Mouse (Mus musculus): ENCODE results near the gene Sap18b. TPM values are rescaled to one million over a fixed set of nuclear protein-coding genes. Genes with fewer than 3 reads are reported as not detected.
"Not testable (repeated sequence)": the region's sequence is repeated elsewhere in the genome, so short reads cannot be mapped to it uniquely, and the experiment has no call there.

The Sap18b gene
- polyA plus RNA-seq, 1 experiment from 2014 or later = 219 TPM

GRCm38 (mm10) chr8:95852290-95852689, 27.1 kb downstream of the Sap18b start:
- Histone ChIP-seq H3K4me3 (replicated peaks; ENCODE audit: low read length) (peak overlapping the region; percentile 76), H3K27ac (ENCODE audit: low read length) (no peak overlapping the region), H3K9ac (replicated peaks; ENCODE audit: low read depth, low read length) (no peak overlapping the region), H3K27me3 (replicated peaks; ENCODE audit: control insufficient read depth, insufficient read depth, low read length) (no peaks in the 10 kb centered on the region), H3K9me3 (ENCODE audit: control insufficient read depth, low read length) (no peaks in the 10 kb centered on the region), H3K4me1 (replicated peaks; ENCODE audit: control insufficient read depth, insufficient read depth, low read length) (peaks cover 10% of the 10 kb centered on the region), H3K36me3 (ENCODE audit: control insufficient read depth, insufficient read depth) (peaks cover 2% of the 10 kb centered on the region; the same call in 1 of the 2 replicates), H3K4me2 (ENCODE audit: low read length) (peak overlapping the region; percentile 86)
- 72% methylated on average over 4 of the region's 4 CpGs for WGBS
- ATAC-seq = no peak

GRCm38 (mm10) chr8:95853102-95853843, 28.1 kb downstream of the Sap18b start, which contains the start of gene Slc38a7:
Gene Slc38a7 (minus strand): TSS chr8:95853539.
- Histone ChIP-seq H3K9me3 (ENCODE audit: control insufficient read depth, low read length) (no peaks in the 10 kb centered on the region), H3K9ac (replicated peaks; ENCODE audit: low read depth, low read length) (peak within 1 kb of the TSS; percentile 76), H3K4me3 (replicated peaks; ENCODE audit: low read length) (peak within 1 kb of the TSS; percentile 76), H3K27me3 (replicated peaks; ENCODE audit: control insufficient read depth, insufficient read depth, low read length) (no peaks in the 10 kb centered on the region), H3K4me2 (ENCODE audit: low read length) (peak within 1 kb of the TSS; percentile 86), H3K27ac (ENCODE audit: low read length) (no peak within 1 kb of the TSS), H3K4me1 (replicated peaks; ENCODE audit: control insufficient read depth, insufficient read depth, low read length) (peaks cover 10% of the 10 kb centered on the region), H3K36me3 (ENCODE audit: control insufficient read depth, insufficient read depth) (no peaks in the 10 kb centered on the region)
- 9% methylated on average over 22 of the region's 22 CpGs for WGBS
- ATAC-seq = peak; percentile 98

- Histone ChIP-seq H3K27me3 (replicated peaks; ENCODE audit: control insufficient read depth, insufficient read depth, low read length) (no peaks in the 10 kb centered on the region), H3K4me2 (ENCODE audit: low read length) (no peak overlapping the region), H3K9me3 (ENCODE audit: control insufficient read depth, low read length) (no peaks in the 10 kb centered on the region), H3K4me1 (replicated peaks; ENCODE audit: control insufficient read depth, insufficient read depth, low read length) (peaks cover 10% of the 10 kb centered on the region), H3K4me3 (replicated peaks; ENCODE audit: low read length) (no peak overlapping the region), H3K27ac (ENCODE audit: low read length) (no peak overlapping the region), H3K36me3 (ENCODE audit: control insufficient read depth, insufficient read depth) (no peaks in the 10 kb centered on the region), H3K9ac (replicated peaks; ENCODE audit: low read depth, low read length) (no peak overlapping the region)
- ATAC-seq = no peak
- WGBS = 85% methylated on average over 6 of the region's 6 CpGs
These were observed 29.0 kb downstream of the Sap18b start for GRCm38 (mm10) chr8:95854174-95854573.

- ATAC-seq; H3K27me3 ChIP-seq (replicated peaks; ENCODE audit: control insufficient read depth, insufficient read depth, low read length); H3K4me3 ChIP-seq (replicated peaks; ENCODE audit: low read length); H3K9ac ChIP-seq (replicated peaks; ENCODE audit: low read depth, low read length); H3K4me1 ChIP-seq (replicated peaks; ENCODE audit: control insufficient read depth, insufficient read depth, low read length); H3K4me2 ChIP-seq (ENCODE audit: low read length); H3K9me3 ChIP-seq (ENCODE audit: control insufficient read depth, low read length); H3K27ac ChIP-seq (ENCODE audit: low read length): not testable (repeated sequence)
- H3K36me3 ChIP-seq (ENCODE audit: control insufficient read depth, insufficient read depth) = peaks cover 22% of the 10 kb centered on the region
- WGBS = 93% methylated on average over 10 of the region's 11 CpGs
These were observed 38.8 kb downstream of the Sap18b start for GRCm38 (mm10) chr8:95863761-95864440.

- H3K4me3 ChIP-seq (replicated peaks; ENCODE audit: low read length); ATAC-seq; H3K4me2 ChIP-seq (ENCODE audit: low read length); H3K27ac ChIP-seq (ENCODE audit: low read length); H3K27me3 ChIP-seq (replicated peaks; ENCODE audit: control insufficient read depth, insufficient read depth, low read length); H3K9me3 ChIP-seq (ENCODE audit: control insufficient read depth, low read length); H3K4me1 ChIP-seq (replicated peaks; ENCODE audit: control insufficient read depth, insufficient read depth, low read length); H3K9ac ChIP-seq (replicated peaks; ENCODE audit: low read depth, low read length): not testable (repeated sequence)
- H3K36me3 ChIP-seq (ENCODE audit: control insufficient read depth, insufficient read depth) = peaks cover 22% of the 10 kb centered on the region
- WGBS = 94% methylated on average over 17 of the region's 18 CpGs
These were observed 39.7 kb downstream of the Sap18b start for GRCm38 (mm10) chr8:95864851-95865250.

GRCm38 (mm10) chr8:95871690-95872089, 46.5 kb downstream of the Sap18b start:
- Histone ChIP-seq H3K9ac (replicated peaks; ENCODE audit: low read depth, low read length) (no peak overlapping the region), H3K4me3 (replicated peaks; ENCODE audit: low read length) (no peak overlapping the region), H3K36me3 (ENCODE audit: control insufficient read depth, insufficient read depth) (peaks cover 48% of the 10 kb centered on the region), H3K27me3 (replicated peaks; ENCODE audit: control insufficient read depth, insufficient read depth, low read length) (no peaks in the 10 kb centered on the region), H3K27ac (ENCODE audit: low read length) (no peak overlapping the region), H3K4me1 (replicated peaks; ENCODE audit: control insufficient read depth, insufficient read depth, low read length) (no peaks in the 10 kb centered on the region), H3K9me3 (ENCODE audit: control insufficient read depth, low read length) (no peaks in the 10 kb centered on the region; the same call in 1 of the 2 replicates), H3K4me2 (ENCODE audit: low read length) (no peak overlapping the region)
- 94% methylated on average over 16 of the region's 16 CpGs for WGBS
- no peak for ATAC-seq

GRCm38 (mm10) chr8:95875270-95875669, 50.1 kb downstream of the Sap18b start:
- 94% methylated on average over 7 of the region's 7 CpGs for WGBS
- no peak overlapping the region for H3K4me2 ChIP-seq (ENCODE audit: low read length)
- no peak overlapping the region for H3K27ac ChIP-seq (ENCODE audit: low read length)
- ATAC-seq = no peak
- H3K27me3 ChIP-seq (replicated peaks; ENCODE audit: control insufficient read depth, insufficient read depth, low read length) = no peaks in the 10 kb centered on the region
- H3K36me3 ChIP-seq (ENCODE audit: control insufficient read depth, insufficient read depth) = peaks cover 32% of the 10 kb centered on the region
- H3K4me1 ChIP-seq (replicated peaks; ENCODE audit: control insufficient read depth, insufficient read depth, low read length) = peaks cover 13% of the 10 kb centered on the region
- H3K9ac ChIP-seq (replicated peaks; ENCODE audit: low read depth, low read length) = no peak overlapping the region
- H3K9me3 ChIP-seq (ENCODE audit: control insufficient read depth, low read length) = no peaks in the 10 kb centered on the region; the same call in 1 of the 2 replicates
- no peak overlapping the region for H3K4me3 ChIP-seq (replicated peaks; ENCODE audit: low read length)

Other genes starting within 250 kb of the Sap18b start
- gene Prss54, start 249.0 kb upstream of the Sap18b start, polyA plus RNA-seq (2015; fragmentation: Nextera tagmentation; extraction: Ambion mirVana) = not detected in 2 replicates
- gene Gins3, start 191.9 kb upstream of the Sap18b start, polyA plus RNA-seq (2015; fragmentation: Nextera tagmentation; extraction: Ambion mirVana) = 10.8 and 11.5 TPM in 2 replicates
- 221 and 296 TPM in 2 replicates for gene Ndrg4, start 148.4 kb upstream of the Sap18b start, polyA plus RNA-seq (2015; fragmentation: Nextera tagmentation; extraction: Ambion mirVana)
- 28.1 and 31.2 TPM in 2 replicates for gene Setd6, start 109.5 kb upstream of the Sap18b start, polyA plus RNA-seq (2015; fragmentation: Nextera tagmentation; extraction: Ambion mirVana)
- 58.5 and 58.7 TPM in 2 replicates for gene Cnot1, start 17.9 kb upstream of the Sap18b start, polyA plus RNA-seq (2015; fragmentation: Nextera tagmentation; extraction: Ambion mirVana)
- gene Slc38a7, start 28.2 kb downstream of the Sap18b start, polyA plus RNA-seq (2015; fragmentation: Nextera tagmentation; extraction: Ambion mirVana) = 29.9 and 31.1 TPM in 2 replicates
- gene Got2, start 63.2 kb downstream of the Sap18b start, polyA plus RNA-seq (2015; fragmentation: Nextera tagmentation; extraction: Ambion mirVana) = 170 and 175 TPM in 2 replicates